Mouse (Mus musculus): ENCODE results near the gene Derl3.
A peak's percentile ranks its signal among the peaks of the same experiment; 100 is the strongest.
"Not testable (repeated sequence)": the region's sequence is repeated elsewhere in the genome, so short reads cannot be mapped to it uniquely, and the experiment has no call there.

Derl3 gene

DNA sequence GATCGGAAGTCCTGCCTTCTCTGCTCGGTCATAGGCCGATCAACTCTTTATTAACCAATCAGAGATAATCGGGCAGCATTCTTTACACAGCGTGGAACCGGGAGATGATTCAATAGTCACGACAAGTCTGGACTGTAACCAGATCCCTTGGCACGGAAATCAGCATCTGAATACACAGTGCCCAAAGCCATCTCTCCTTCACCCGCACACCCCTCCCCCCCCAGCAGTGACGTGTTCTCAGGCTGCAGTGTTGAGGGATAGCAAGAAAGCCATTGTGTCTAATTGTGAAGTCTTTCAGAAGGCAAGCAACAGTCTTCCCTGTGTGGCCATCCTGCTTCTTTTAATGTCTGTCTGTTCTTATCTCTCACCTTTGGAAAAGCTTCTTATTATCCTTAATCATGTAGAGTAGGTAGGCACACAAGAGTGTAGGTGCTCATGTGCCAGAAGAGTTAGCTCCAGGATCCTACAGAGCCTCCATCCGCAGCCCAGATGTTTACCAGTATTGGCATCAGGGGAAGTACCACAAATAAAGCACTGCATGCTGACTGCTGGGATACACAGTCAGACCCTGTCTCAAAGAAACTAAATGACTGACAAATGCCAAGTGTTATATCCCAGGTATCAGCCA, 20.2 kb upstream of the Derl3 start:
- peak in 1 of 2 experiments; percentile 35 for DNase-seq (ENCODE audit: low spot score in 2 of 2)

DNA sequence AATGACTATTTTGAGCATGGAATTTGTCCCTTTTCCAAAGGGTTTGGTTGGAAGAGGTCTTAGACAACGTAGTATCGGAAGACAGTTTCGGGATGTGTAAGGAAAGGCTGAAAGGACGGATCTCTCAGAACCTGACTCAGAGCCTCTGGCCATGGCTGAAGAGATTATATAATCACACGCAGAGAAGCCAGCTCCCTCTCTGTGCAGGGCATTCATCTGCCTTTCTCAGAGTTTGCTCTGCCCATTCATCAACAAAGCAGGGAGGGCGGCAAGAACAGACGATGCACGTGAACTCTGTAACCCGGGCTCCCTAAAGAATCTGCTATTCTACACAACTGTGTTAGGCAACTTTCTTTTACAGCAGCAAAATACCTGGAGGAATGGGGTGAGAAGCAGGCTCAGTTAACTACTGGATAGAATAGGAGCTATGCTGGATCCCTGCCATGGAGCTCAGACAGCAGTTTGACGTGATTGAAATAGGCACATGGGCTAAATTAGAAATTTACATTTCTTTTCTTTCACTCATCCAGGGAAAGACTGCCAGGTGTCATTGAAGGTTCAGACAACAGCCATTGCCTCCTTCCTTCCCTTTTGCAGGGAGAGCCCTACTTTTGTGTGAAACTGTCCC, 19.6 kb upstream of the Derl3 start:
- DNase-seq (ENCODE audit: low spot score in 2 of 2), result no peak

DNA sequence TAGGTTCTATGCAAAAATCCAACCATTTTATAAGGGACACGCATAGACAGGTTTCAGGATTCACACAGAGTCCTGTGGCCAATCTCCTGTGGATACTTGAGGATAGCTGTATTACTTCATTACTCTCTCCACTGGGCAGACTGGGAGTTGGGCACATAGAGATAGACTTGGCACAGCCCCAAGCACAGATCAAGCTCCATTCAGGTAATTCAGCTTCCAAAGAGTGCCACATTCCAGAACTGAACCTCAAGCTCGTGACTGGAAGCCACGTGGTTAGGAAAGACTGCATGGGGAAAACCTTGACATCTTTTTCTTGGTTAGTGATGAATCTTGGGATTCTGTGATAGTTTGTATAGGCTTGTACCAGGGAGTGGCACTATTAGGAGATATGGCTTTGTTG, 14.4 kb upstream of the Derl3 start:
- DNase-seq (ENCODE audit: low spot score in 2 of 2), result no peak

DNA sequence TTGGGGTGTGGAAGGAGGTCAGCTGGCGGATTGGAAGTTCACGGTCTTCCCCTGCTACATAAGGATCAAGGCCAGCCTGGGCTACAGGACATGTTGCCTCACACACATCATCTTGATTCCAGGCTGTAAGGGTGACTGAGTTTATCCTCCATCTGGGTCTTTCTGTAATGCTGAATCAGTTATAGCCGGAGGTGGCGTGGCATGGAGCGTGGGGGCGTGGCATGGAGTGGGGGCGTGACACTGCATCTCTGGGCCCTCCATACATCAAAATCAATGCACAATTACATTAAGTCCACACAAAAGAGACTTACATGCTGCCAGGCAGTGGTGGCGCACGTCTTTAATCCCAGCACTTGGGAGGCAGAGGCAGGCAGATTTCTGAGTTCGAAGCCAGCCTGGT, 12.9 kb upstream of the Derl3 start:
- no peak for DNase-seq (ENCODE audit: low spot score in 2 of 2)

DNA sequence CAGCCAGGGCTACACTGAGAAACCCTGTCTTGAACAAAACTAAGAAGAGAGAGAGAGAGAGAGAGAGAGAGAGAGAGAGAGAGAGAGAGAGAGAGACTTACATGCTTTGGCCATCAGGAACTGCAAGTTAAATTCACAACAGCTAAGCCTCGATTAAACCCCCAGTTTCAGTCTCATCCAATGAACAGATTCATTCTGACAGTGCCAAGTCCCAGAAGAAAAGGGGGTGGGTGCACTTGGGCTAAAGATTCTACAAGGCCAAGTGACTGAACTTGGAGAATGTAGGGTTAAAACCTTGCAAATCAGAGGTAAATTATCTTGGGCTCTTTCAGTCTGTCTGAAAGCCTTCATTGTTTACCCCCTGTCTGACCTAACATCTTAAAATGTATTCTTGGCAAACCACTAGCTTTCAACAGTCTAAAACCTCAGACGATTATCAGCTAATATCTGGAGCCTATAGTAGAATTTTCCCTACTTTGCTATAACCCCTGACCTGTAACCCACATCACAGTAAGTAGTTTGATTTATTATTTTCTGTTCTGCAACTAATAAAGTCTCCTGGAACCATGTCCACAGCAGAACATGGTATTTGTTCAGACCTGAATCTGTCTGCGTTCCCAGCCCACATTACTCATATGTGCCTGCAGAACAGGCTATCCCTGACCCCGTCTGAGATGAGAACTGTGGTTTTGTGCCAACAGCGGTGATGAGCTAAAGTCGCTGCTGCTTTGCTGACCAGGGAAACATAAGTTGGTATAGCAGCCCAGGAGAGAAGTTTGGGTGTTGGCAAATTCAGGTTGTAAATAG, 12.2 kb upstream of the Derl3 start:
- no peak for DNase-seq (ENCODE audit: low spot score in 2 of 2)

DNA sequence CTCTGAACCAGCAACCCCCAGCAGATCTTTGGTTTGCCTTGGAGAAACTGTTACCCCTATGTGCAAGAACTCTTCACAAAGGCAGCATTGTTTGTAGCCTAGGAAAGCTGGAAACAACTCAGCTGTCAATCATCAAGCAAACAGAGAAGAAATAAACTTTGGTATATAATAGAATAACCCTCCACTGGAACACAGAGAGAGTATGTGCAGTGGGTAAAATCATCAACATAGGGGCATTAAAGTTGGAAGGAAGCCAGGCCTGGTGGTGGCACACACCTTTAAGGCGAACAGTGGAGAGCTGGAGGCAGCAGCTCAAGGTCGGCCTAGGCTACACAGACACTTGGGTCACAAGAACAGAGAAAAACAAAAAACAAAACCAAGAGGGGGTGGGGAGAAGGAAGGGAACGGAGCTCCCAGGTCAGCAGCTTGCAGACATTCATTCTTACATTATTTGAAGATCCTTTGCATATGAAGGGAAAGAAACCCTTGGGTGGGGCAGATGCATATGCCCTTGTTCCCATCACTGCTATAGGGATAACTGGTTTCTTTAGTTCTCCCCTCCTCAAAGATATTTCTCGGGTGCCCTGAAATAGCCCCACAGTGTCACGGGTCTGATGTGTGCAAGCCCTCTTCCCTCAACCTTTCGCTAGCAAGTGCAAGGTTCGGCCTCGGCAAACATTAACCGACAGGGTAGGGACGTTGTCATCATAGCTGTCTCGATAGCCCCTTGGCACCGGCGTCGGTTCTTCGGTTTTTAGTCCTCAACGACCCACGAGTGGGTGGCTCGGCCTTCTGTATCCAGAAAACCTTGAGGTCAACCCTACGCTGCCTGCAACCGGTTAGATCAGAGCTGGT, 11.4 kb upstream of the Derl3 start:
- DNase-seq (ENCODE audit: low spot score in 2 of 2), result no peak

DNA sequence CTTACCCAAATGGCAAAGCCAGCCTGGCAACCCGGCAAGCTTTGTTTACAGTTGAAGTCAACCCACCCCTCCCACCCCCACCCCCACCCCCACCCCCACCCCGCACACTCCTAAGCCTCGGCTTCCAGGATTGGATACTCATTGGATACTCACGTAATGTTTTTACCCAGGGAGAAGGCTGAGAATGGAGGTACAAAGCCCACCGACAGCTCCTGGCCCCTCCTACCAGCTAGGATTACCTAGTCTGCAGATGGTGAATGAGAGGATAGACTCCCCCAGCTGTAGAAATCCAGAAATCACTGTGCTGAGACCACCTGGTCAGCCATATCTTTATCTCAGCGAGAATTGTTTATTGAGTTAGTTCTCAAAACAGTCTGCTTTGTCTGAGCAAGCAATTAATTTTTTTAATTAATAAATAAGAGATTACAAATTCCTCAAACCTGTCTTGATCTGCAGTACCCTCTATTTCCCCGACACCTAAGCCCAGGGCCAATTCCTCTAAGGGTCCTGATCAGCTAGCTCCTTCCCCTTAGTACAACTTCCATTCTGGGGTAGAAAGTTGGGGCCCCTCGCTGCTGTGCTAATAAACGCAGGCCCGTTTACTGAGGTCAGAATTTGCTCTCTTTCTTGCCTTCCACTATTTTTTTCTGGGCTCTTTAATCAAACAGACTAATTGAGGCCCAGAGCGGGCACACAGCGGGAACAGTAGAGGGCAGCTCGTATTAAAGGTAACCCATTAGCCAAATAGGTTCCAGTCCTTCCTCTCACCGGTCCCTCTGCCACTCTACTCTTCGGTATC, 10.6 kb upstream of the Derl3 start:
- no peak for DNase-seq (ENCODE audit: low spot score in 2 of 2)

DNA sequence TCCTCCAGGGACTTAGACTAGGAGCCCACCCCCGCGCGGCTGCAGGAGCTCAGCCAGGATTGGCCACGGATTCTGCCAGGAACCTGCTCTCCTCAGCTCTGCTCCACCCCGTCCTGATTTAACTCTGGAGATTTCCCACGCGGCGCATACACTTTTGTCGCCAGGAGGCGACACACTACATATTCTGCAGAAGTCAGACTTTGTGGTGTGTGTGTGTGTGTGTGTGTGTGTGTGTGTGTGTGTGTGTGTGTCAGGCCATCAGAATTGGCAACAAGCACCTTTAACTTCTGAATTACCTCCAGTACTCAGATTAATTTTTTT, 10.0 kb upstream of the Derl3 start:
- peak; percentile 64 to 78 for DNase-seq (ENCODE audit: low spot score in 2 of 2)

DNA sequence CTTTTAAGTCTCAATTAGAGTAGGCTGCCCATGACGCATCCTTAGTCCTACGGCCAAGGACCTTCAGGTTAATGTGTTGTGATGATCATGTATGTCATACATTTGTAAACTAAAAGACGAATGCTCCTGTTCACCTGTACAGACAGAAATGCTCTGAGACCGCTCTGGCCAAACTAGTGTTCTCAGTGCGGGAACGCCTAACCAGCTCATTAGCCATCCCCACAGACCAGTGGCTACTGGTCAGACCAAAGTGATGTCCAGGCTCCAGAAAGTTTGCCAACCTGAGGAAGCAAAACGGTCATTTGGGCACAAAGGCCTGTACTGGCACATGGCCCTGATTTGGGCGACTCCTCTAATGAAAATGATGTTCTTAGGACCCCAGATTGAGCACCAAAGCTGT, 8.5 kb upstream of the Derl3 start:
- no peak for DNase-seq (ENCODE audit: low spot score in 2 of 2)

DNA sequence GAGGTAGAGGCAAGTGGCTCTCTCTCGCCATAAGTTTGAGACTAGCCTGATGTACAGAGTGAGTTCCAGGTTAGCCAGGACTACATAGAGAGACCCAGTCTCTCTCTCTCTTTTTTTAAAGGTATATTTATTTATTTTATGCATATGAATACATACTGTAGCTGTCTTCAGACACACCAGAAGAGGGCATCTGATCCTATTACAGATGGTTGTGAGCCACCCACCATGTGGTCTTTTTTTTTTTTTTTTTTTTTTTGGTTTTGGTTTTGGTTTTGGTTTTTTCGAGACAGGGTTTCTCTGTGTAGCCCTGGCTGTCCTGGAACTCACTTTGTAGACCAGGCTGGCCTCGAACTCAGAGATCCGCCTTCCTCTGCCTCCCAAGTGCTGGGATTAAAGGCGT, 5.7 kb upstream of the Derl3 start:
- DNase-seq (ENCODE audit: low spot score in 2 of 2), result not testable (repeated sequence)

DNA sequence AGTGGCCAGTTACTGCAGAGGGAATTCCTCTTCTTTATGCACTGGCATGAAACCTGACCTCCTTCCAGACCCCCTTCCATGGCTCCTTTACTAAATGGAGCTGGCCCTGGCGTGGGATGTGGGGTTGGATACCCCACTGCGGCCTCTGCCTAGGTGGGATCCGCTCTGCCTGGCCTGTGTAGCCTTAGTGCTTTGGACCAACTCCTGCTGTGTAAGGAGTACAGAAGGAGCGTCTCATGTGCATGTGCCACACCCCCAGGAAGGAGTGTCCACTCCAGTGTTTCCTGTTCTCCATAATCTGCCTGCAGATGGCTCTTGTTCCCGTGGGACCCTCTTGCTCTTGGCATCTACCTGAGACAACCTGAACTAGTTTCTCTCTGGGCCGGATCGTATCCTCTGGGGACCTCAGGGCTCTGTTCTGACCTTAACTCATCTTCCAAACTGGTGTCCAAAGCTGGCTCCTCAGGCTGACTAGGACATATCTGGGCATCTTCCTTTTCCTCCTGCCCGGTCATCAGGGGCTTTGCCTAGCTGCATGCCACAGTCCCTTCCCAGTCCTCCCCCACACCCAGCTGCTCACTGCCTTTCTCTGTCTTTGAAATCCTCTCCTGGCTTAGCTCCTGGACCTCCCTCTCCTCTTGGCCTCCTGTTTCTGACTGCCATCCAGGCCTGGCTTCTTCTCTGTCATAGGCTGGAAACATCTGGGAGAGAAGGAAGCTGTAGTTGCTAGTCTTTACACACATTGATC, 3.6 kb upstream of the Derl3 start:
- DNase-seq (ENCODE audit: low spot score in 2 of 2), result no peak

DNA sequence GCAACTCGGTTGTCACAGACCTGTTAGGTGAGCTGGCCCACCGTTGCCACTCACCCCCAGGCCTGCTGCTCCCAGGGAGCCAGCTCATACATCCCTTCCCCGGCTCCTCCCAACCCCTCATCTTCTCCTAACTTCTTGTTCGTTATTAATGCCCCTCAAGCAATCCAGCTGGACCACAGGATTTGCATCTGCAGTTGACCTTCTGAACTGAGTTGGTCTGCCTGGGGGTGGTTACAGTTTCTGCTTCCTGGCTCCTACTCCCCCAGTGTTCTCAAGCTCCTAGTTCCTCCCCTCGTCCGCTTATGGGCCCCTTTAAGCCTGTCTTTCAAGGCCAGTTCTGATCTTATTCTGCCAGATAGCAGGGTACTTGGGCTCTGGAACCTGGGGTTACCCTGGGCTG, 1.4 kb downstream of the Derl3 start:
- DNase-seq (ENCODE audit: low spot score in 2 of 2), result peak; percentile 25 to 34

DNA sequence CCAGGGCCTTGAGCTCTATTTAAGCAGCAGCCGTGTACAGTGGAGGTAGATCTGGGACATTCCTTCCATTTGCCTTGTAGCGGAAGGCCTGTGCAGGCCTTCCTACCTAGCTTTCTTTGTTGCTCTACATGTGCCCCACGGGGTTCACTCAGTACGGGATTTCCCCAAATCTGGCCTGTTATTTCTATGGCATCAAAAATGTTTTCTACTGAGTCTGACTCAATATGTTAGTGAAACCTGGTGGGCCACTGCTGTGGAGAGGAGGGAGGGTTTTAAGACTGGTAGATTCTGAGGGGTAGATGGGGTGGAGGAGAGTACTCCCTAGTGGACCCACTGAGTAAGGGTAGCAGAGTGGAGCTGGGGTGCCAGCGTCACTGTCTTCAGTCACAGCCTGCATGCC, 2.5 kb downstream of the Derl3 start:
- no peak for DNase-seq (ENCODE audit: low spot score in 2 of 2)

DNA sequence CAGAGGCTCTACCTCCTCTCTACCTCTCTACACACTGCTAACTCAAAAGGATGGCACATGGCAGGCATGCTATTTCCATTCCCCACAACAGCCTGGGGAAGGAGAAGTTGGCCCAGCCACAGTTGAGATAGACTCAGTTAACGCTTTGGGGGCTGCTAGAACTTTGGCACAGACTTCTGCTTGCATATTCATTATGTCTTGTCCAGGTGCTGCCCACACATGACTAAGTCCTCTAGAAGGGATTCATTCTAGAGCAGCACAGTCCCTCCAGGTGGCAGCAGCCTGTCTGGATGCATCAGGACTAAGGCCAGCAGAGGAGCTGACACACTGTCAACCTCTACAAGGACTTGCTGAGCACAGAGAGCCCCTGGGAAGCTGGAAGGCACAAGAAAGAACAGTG, 3.0 kb downstream of the Derl3 start:
- DNase-seq (ENCODE audit: low spot score in 2 of 2), result no peak

DNA sequence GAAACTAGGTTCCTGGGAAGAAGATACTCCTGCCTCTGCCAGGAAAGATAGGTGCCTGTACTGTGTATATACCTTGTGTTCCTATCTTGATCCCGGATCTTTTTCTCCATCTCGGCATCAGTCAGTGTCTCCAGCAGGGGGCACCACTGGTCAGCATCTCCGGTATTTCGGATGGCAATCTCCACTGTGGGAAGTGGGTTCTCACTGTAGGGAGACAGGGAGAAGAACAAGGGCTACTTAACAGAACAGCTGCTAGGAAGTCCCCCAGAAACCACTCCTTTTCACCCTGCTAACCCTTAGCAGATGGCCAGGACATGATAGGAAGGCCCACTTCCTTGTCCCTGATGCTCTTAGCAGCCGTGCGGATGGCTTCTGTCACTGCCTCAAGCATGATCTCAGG, 4.2 kb downstream of the Derl3 start:
- DNase-seq (ENCODE audit: low spot score in 2 of 2), result peak; percentile 13 to 37

DNA sequence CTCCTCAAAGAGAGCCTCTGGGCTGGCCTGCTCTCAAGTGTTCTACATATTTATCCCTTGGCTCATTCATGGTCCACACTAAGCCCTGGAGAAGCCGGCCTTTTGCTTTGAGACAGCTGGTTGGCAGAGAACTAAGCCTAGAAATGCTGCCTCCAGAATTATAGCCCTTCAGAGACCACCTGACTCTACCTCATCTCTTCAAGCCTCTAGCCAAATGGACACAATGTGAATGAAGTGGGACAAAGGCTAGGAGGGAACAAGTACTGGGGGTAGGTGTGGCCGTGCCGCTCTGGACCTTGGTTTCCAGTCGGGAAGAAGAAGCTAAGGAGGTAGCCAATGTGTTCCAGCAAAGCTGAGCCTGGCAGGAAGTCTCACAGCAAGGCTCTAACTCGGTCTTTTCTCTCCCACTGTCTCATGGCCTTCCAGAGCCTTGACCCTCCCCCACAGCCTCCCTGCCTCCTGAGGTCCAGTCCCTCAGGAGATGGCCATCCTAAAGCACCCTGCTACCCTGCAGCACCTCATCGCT, 4.9 kb downstream of the Derl3 start:
- no peak for DNase-seq (ENCODE audit: low spot score in 2 of 2)

DNA sequence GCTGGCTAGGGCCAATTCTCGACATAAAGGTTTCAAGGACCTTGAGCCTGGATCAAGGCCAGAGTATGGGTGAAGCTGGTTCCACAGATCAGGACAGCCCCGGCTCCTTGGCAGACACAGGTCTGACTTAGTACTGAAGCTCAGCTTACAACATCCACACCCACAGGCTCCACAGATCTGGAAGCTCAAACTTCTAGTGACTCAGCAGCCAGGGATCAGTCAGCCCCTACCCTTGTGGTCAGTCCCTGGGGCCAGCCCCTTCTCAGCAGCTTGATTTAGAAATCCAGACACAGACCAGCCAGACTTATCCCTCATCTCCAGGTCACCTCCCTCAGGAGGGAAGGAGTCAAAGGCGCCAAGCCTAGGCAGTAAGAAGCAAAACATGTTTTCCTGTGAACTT, 5.6 kb downstream of the Derl3 start:
- DNase-seq (ENCODE audit: low spot score in 2 of 2), result no peak

DNA sequence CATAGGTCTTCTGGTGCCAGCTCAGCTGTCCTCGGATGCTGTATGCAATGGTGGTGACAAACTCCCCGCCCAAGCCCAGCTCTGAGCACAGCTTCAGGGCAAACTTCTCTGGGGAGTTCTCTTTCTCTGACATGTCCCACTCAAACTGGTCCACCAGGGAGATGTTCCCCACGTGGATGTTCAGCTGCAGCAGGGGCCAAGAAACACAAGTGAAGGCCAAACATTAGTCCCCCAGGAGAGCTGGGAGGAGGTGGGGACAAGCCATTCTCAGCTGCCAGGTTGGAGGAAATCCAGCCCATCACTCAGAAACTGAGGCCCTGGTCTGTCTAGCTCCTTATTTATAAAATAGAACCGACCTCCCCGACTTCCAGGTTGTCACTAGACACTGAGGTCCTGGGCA, 11.2 kb downstream of the Derl3 start:
- no peak for DNase-seq (ENCODE audit: low spot score in 2 of 2)

DNA sequence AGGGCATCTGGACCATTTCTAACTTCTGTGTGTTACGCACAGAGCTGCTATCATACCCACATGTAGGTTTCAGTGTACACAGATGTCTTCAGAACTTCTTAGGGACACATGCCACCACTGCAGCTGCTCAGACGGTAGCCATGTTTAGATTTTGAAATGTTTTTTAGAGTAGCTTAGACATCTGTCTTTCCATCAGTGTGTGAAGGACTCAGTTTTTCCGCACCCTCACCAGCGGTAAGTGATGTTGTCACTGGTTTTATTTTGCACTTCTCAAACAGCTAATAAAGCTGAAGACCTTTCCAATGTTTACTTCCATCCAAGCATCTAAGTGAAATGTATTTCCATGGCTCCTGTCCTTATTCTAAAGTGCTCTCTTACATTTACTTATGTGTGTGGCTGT, 13.7 kb downstream of the Derl3 start:
- DNase-seq (ENCODE audit: low spot score in 2 of 2), result no peak

DNA sequence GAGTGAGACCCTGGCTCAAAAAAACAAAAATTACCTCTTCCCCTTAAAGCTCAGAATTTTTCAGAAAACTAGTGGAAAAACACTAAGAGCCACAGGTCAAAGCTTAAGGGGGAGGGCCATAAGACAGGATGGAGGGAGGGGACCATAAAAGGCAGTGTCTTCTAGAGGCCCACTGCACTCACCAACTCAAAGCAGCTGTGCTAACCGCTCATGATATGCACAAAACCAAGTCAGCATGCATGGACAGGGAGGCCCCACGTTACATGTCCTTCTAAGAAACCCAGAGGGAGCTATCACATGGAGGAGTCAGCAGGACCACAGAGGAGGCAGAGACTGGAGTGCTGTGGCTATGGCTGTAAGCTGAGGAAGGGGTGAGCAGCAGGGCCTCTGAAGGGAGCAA, 17.5 kb downstream of the Derl3 start:
- no peak for DNase-seq (ENCODE audit: low spot score in 2 of 2)

All from spleen, postnatal 36 days (tissue).